Mouse (Mus musculus) CD4-positive, CD25-positive, alpha-beta regulatory T cell, adult 9 weeks (primary cell): Measurements from ENCODE around the gene Tnk1. TPM values are rescaled to one million over a fixed set of nuclear protein-coding genes. Genes with fewer than 3 reads are reported as not detected.

Experiments used
- polyA plus RNA-seq: library from polyadenylated mRNA; unstranded; fragments of 100-300 nt; shearing (Covaris generic); gene quantifications from one replicate; pipeline ENCODE4 v1.2.1, GENCODE M21; 2017

Tnk1 gene
- not detected for polyA plus RNA-seq

DNA sequence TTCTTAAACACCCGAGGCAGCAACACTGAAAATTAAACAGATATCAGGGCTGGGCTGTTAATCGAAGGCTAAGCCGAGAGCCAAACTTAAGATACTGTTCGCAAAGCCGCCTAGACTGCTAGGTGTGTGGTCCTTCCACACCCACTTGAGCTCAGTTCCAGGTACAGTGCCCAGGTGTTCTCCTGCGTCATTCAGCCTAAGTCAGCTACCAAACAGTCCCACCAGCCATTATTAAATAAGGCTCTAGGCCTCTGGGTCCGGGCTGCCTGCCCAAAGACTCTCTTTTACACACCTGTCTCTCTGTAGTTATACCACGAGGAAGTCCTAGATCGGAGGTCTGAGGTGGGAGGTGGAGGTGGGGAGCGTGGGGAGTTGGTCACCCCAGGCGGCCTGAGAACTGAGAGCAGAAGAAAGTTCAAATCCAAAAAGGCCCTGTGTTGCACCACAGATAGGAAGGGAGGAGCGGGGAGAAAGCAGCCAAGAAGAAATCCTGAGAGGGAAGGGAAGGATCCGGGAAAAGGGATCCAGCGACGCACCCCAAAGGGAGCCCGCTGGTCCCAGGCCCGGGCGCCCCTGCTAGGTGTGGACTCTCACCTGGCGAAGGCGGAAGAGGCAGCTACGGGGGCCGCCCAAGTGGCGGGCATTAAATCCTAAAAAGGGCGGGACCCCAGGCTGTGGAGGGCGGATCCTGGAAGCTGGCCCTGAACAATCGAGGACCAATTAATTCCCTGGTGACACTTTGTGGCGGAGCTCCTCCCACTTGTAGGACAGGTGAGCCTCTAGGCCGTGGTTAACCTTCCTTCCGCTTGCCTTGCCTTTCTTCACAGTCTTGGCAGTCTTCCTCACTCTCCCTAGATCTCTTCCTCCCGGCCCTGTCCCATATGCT is at the start of gene Tnk1:
Gene Tnk1, minus strand, starts transcription at position 618 of the 886 bp plus-strand sequence.

GRCm38 (mm10) chr11:69900471-69901405 is 42.2 kb upstream of the Tnk1 start, which contains the start of the genes 2810408A11Rik and Neurl4:
Gene 2810408A11Rik, minus strand, starts transcription at chr11:69900987.
Gene Neurl4, plus strand, starts transcription at chr11:69901072.

GRCm38 (mm10) chr11:69895291-69895690 is 36.8 kb upstream of the Tnk1 start, which contains the start of gene Acap1:
Gene Acap1, minus strand, starts transcription at chr11:69895539.

GRCm38 (mm10) chr11:69880853-69881603 is 22.5 kb upstream of the Tnk1 start, which contains the start of gene Kctd11:
Gene Kctd11, minus strand, starts transcription at chr11:69881406.

DNA sequence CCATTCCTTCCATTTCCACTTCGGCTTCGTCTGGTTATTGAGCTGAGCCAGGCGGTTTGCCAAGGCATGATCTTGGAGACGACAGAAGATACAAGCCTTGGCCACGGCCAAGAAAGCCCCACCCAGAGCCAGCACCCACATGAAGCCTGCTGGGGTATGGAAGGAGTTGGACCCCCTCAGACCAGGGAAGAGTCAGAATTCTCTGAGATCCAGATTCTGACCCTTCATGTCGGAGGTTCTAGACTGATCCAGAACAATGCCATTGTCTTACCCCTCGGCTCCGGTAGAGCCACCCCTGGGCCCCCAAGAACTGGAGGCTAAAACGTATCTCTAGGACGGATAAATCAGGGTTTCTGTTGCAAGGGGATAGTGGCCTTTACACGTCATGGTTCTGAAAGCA is 19.3 kb upstream of the Tnk1 start, which contains the start of gene Tmem95:
Gene Tmem95, minus strand, starts transcription at position 141 of the 400 bp plus-strand sequence.

DNA sequence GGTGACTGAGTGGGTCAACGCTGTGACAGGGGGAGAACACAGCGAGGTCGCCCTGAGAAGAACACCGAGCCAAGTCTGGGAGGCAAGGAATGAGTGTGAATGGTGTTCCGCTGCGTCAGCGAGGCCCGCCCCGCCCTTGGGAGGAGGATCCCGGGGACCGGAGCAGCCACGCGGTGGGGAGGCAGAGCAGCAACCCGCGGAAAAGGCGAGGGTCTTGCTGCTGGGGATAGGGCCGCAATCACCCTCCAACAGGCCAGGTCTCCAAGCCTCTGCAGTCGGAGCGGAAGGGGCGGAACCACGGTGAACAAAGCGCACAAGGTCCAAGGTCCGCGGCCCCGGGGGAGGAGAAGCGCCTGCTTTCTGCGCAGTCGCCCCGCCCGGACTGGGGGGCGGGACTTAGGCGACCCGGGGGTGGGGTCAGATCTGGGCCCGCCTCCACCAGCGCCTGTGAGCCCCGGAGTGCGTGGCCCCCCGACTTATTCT is 12.3 kb downstream of the Tnk1 start, which contains the start of gene Plscr3:
Gene Plscr3, plus strand, starts transcription at position 179 of the 483 bp plus-strand sequence.

GRCm38 (mm10) chr11:69837952-69838713 is 20.4 kb downstream of the Tnk1 start, which contains the start of gene Tmem256:
Gene Tmem256, plus strand, starts transcription at chr11:69838514.

GRCm38 (mm10) chr11:69837604-69837951 is 21.0 kb downstream of the Tnk1 start, which contains the start of gene Nlgn2:
Gene Nlgn2, minus strand, starts transcription at chr11:69837784.

DNA sequence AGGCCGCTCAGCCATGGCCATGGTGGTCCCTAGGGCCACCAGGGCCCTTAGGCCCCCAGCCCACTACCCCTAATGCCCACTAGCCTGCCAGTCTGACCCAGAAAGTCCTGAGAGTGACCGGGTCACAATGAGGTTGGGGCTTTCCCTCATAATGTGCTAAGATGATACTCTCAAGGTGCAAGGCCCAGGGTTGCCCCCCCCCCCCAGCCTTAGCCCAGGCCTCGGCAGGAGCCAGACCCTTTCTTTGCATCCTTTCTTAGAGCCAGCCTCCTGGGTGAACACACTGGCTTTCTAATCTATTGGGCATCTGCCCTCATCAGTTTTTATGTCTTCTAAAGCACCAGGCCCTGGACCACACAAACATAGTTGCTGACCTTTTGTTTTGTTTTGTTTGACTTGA is 36.5 kb downstream of the Tnk1 start, which contains the start of gene Spem1:
Gene Spem1, minus strand, starts transcription at position 101 of the 400 bp plus-strand sequence.

GRCm38 (mm10) chr11:69818365-69818764 is 40.2 kb downstream of the Tnk1 start, which contains the start of gene Spem2:
Gene Spem2, minus strand, starts transcription at chr11:69818465.

DNA sequence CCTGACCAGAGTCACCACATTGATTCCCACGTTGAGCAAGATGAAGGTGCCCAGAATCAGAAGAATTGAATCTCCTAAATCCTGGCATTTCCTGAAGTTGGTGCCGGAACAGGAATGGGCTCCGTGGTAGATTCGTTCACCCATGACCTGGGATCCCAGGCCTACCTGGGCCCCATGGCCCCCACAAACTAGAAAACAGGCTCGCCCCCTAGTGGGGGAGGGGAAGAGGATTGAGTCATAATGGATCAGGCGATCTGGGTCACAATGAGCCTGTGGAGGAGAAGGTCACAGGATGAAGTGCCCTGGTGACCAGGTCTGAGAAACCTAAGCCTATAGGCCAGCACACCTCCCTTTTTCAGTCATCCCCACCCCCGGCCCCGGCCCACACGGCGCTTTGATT is 43.4 kb downstream of the Tnk1 start, which contains the start of gene Gm39566:
Gene Gm39566, minus strand, starts transcription at position 144 of the 400 bp plus-strand sequence.

GRCm38 (mm10) chr11:69804972-69805909 is 53.3 kb downstream of the Tnk1 start, which contains the start of gene Tmem102:
Gene Tmem102, minus strand, starts transcription at chr11:69805624.

GRCm38 (mm10) chr11:69801379-69801977 is 57.1 kb downstream of the Tnk1 start, which contains the start of gene Fgf11:
Gene Fgf11, minus strand, starts transcription at chr11:69801857.

Other genes with a start within 250 kb of the Tnk1 start
- not detected for gene Shbg, start 240.8 kb downstream of the Tnk1 start, polyA plus RNA-seq
- gene Sat2, start 236.7 kb downstream of the Tnk1 start, polyA plus RNA-seq: not detected
- 9.2 TPM for gene Fxr2, start 225.7 kb downstream of the Tnk1 start, polyA plus RNA-seq
- gene Sox15, start 203.4 kb downstream of the Tnk1 start, polyA plus RNA-seq: not detected
- gene Mpdu1, start 196.1 kb downstream of the Tnk1 start, polyA plus RNA-seq: 66.8 TPM
- 5.7 TPM for gene Cd68, start 192.6 kb downstream of the Tnk1 start, polyA plus RNA-seq
- gene Eif4a1, start 186.3 kb downstream of the Tnk1 start, polyA plus RNA-seq: 558 TPM
- 44.6 TPM for gene Senp3, start 176.6 kb downstream of the Tnk1 start, polyA plus RNA-seq
- not detected for gene Tnfsf13, start 172.9 kb downstream of the Tnk1 start, polyA plus RNA-seq
- gene Tnfsf12, start 162.9 kb downstream of the Tnk1 start, polyA plus RNA-seq: not detected
- gene Tnfsfm13, start 162.6 kb downstream of the Tnk1 start, polyA plus RNA-seq: not detected
- gene Polr2a, start 100.1 kb downstream of the Tnk1 start, polyA plus RNA-seq: 53.7 TPM
- gene Slc35g3, start 96.8 kb downstream of the Tnk1 start, polyA plus RNA-seq: not detected
- 4.9 TPM for gene Zbtb4, start 92.8 kb downstream of the Tnk1 start, polyA plus RNA-seq
- 3.5 TPM for gene Chrnb1, start 62.8 kb downstream of the Tnk1 start, polyA plus RNA-seq
- gene Fgf11, start 56.9 kb downstream of the Tnk1 start, polyA plus RNA-seq: not detected
- gene Tmem102, start 53.1 kb downstream of the Tnk1 start, polyA plus RNA-seq: not detected
- gene Gm39566, start 43.4 kb downstream of the Tnk1 start, polyA plus RNA-seq: not detected
- gene Spem2, start 40.3 kb downstream of the Tnk1 start, polyA plus RNA-seq: not detected
- not detected for gene Spem1, start 36.5 kb downstream of the Tnk1 start, polyA plus RNA-seq
- 0.65 TPM for gene Nlgn2, start 20.9 kb downstream of the Tnk1 start, polyA plus RNA-seq
- 121 TPM for gene Tmem256, start 20.2 kb downstream of the Tnk1 start, polyA plus RNA-seq
- 30.1 TPM for gene Plscr3, start 12.4 kb downstream of the Tnk1 start, polyA plus RNA-seq
- gene Tmem95, start 19.3 kb upstream of the Tnk1 start, polyA plus RNA-seq: not detected
- 1.1 TPM for gene Kctd11, start 22.7 kb upstream of the Tnk1 start, polyA plus RNA-seq
- gene Acap1, start 36.8 kb upstream of the Tnk1 start, polyA plus RNA-seq: 549 TPM
- 3.9 TPM for gene 2810408A11Rik, start 42.3 kb upstream of the Tnk1 start, polyA plus RNA-seq
- 4.2 TPM for gene Neurl4, start 42.3 kb upstream of the Tnk1 start, polyA plus RNA-seq
- 152 TPM for gene Gps2, start 55.2 kb upstream of the Tnk1 start, polyA plus RNA-seq
- gene Eif5a, start 63.2 kb upstream of the Tnk1 start, polyA plus RNA-seq: 1,005 TPM
- gene Ybx2, start 77.1 kb upstream of the Tnk1 start, polyA plus RNA-seq: not detected
- gene Slc2a4, start 89.5 kb upstream of the Tnk1 start, polyA plus RNA-seq: not detected
- gene Cldn7, start 106.0 kb upstream of the Tnk1 start, polyA plus RNA-seq: not detected
- gene Ctdnep1, start 122.4 kb upstream of the Tnk1 start, polyA plus RNA-seq: 26.1 TPM
- 78.3 TPM for gene Elp5, start 123.8 kb upstream of the Tnk1 start, polyA plus RNA-seq
- 496 TPM for gene Gabarap, start 132.4 kb upstream of the Tnk1 start, polyA plus RNA-seq
- 111 TPM for gene Phf23, start 137.0 kb upstream of the Tnk1 start, polyA plus RNA-seq
- gene Dvl2, start 141.9 kb upstream of the Tnk1 start, polyA plus RNA-seq: 16.7 TPM
- 142 TPM for gene Acadvl, start 156.7 kb upstream of the Tnk1 start, polyA plus RNA-seq
- 9.1 TPM for gene Dlg4, start 158.2 kb upstream of the Tnk1 start, polyA plus RNA-seq
- gene Asgr1, start 195.4 kb upstream of the Tnk1 start, polyA plus RNA-seq: not detected
- not detected for gene Asgr2, start 233.9 kb upstream of the Tnk1 start, polyA plus RNA-seq